Mouse (Mus musculus) MEL (cell line): ENCODE measurements at regions not wholly inside any gene's neighbourhood (a gene's known extent, or its start where the extent isn't known, plus 50 kb on each side); places are given as distances from the start of the nearest gene placed in this dataset.

ENCODE experiments used
- DNase-seq: peaks from one replicate; pipeline ENCODE4 v3.0.0; 2011; ENCODE audit warnings: low read depth, low spot score
- H3K27ac ChIP-seq: 2 replicates; pipeline ENCODE4 v1.5.1; 2012; ENCODE audit warnings: low read depth, mild to moderate bottlenecking, control low read depth, low read length, moderate library complexity; ENCODE audit not compliant: control insufficient read depth
- H3K27me3 ChIP-seq, 2 experiments: fragments of 150-350 bp in 1 of 2; sonication (generic) in 1 of 2; 2 replicates each; pipeline ENCODE4 v1.6.1; 2012; ENCODE audit warnings: low read length in 2 of 2, mild to moderate bottlenecking in 2 of 2, improper control_type of control experiment in 1 of 2, moderate library complexity in 1 of 2; ENCODE audit not compliant: insufficient read depth in 2 of 2, control insufficient read depth in 1 of 2
- H3K36me3 ChIP-seq, 2 experiments: 2 replicates each; pipeline ENCODE4 v1.6.1; 2012 to 2014; ENCODE audit warnings: low read length in 2 of 2, improper control_type of control experiment in 1 of 2, inconsistent platforms in 1 of 2, mild to moderate bottlenecking in 1 of 2; ENCODE audit not compliant: insufficient read depth in 2 of 2, control insufficient read depth in 1 of 2
- H3K4me1 ChIP-seq, 2 experiments: fragments of 150-350 bp in 1 of 2; sonication (generic) in 1 of 2; 2 replicates each; pipeline ENCODE4 v1.6.1; 2012; ENCODE audit warnings: low read length in 2 of 2, improper control_type of control experiment in 1 of 2, mild to moderate bottlenecking in 1 of 2; ENCODE audit not compliant: insufficient read depth in 2 of 2, control insufficient read depth in 1 of 2
- H3K4me3 ChIP-seq, 2 experiments: fragments of 150-350 bp in 1 of 2; sonication (generic) in 1 of 2; 2 replicates each; pipeline ENCODE4 v1.5.1; 2012; ENCODE audit warnings: low read depth in 2 of 2, low read length in 2 of 2, mild to moderate bottlenecking in 2 of 2, moderate library complexity in 2 of 2, control low read depth in 1 of 2, improper control_type of control experiment in 1 of 2; ENCODE audit not compliant: control insufficient read depth in 1 of 2, insufficient read depth in 1 of 2
- H3K79me2 ChIP-seq: 2 replicates; pipeline ENCODE4 v1.6.1; 2012; ENCODE audit warnings: mild to moderate bottlenecking, low read length, moderate library complexity; ENCODE audit not compliant: control insufficient read depth, poor library complexity, insufficient read depth
- H3K9ac ChIP-seq: 2 replicates; pipeline ENCODE4 v1.6.1; 2012; ENCODE audit warnings: low read depth, mild to moderate bottlenecking, control low read depth, low read length, moderate library complexity; ENCODE audit not compliant: control insufficient read depth, poor library complexity, severe bottlenecking
- H3K9me3 ChIP-seq: fragments of 150-350 bp; sonication (generic); replicated peaks from 2 replicates; pipeline ENCODE4 v1.6.1; 2012; ENCODE audit warnings: mild to moderate bottlenecking, low read length, improper control_type of control experiment, moderate library complexity; ENCODE audit not compliant: insufficient read depth
- CHD2 ChIP-seq: IDR thresholded peaks from 2 replicates; pipeline ENCODE4 v1.6.1; 2011; ENCODE audit warnings: low read length, improper control_type of control experiment
- E2F4 ChIP-seq: IDR thresholded peaks from 2 replicates; pipeline ENCODE4 v1.6.1; 2011; ENCODE audit warnings: low read depth, low read length, improper control_type of control experiment, borderline replicate concordance
- ELF1 ChIP-seq: IDR thresholded peaks from 2 replicates; pipeline ENCODE4 v1.6.1; 2014; ENCODE audit warnings: low read depth, mild to moderate bottlenecking, inconsistent platforms, low read length, improper control_type of control experiment, moderate library complexity
- EP300 ChIP-seq, 2 experiments: IDR thresholded peaks; 2 replicates each; pipeline ENCODE4 v1.6.1; 2011; ENCODE audit warnings: improper control_type of control experiment in 2 of 2, low read length in 2 of 2, low read depth in 1 of 2, mild to moderate bottlenecking in 1 of 2
- GATA1 ChIP-seq: IDR thresholded peaks from 2 replicates; pipeline ENCODE4 v1.6.1; 2011; ENCODE audit warnings: low read depth, low read length, improper control_type of control experiment
- HCFC1 ChIP-seq: IDR thresholded peaks from 2 replicates; pipeline ENCODE4 v1.6.1; 2012; ENCODE audit warnings: low read depth, mild to moderate bottlenecking, inconsistent platforms, low read length, improper control_type of control experiment, moderate library complexity
- JUND ChIP-seq: IDR thresholded peaks from 2 replicates; pipeline ENCODE4 v1.6.1; 2011; ENCODE audit warnings: low read depth, mild to moderate bottlenecking, improper control_type of control experiment, low read length
- KAT2A ChIP-seq: conservative IDR thresholded peaks from 2 replicates; pipeline ENCODE4 v1.6.1; 2012; ENCODE audit warnings: low read depth, low read length, improper control_type of control experiment, inconsistent platforms
- MAFK ChIP-seq: IDR thresholded peaks from 2 replicates; pipeline ENCODE4 v1.6.1; 2011; ENCODE audit warnings: low read depth, mild to moderate bottlenecking, low read length, improper control_type of control experiment, borderline replicate concordance
- MAX ChIP-seq: IDR thresholded peaks from 2 replicates; pipeline ENCODE4 v1.6.1; 2011; ENCODE audit warnings: low read length, improper control_type of control experiment
- MYC ChIP-seq: IDR thresholded peaks from 2 replicates; pipeline ENCODE4 v1.6.1; 2011; ENCODE audit warnings: low read depth, mild to moderate bottlenecking, low read length, improper control_type of control experiment, moderate library complexity
- NRF1 ChIP-seq: IDR thresholded peaks from 2 replicates; pipeline ENCODE4 v1.6.1; 2014; ENCODE audit warnings: low read depth, mild to moderate bottlenecking, inconsistent platforms, low read length, improper control_type of control experiment, moderate library complexity; ENCODE audit not compliant: poor library complexity, insufficient read depth, severe bottlenecking
- POLR2A ChIP-seq, 2 experiments: IDR thresholded peaks; 2 replicates each; pipeline ENCODE4 v1.6.1; 2011 to 2012; ENCODE audit warnings: low read length in 2 of 2, mild to moderate bottlenecking in 2 of 2, control low read depth in 1 of 2, improper control_type of control experiment in 1 of 2, low read depth in 1 of 2, moderate library complexity in 1 of 2; ENCODE audit not compliant: control insufficient read depth in 1 of 2, insufficient read depth in 1 of 2, poor library complexity in 1 of 2
- POLR2AphosphoS2 ChIP-seq: IDR thresholded peaks from 2 replicates; pipeline ENCODE4 v1.6.1; 2011; ENCODE audit warnings: low read length, improper control_type of control experiment
- RCOR1 ChIP-seq: IDR thresholded peaks from 2 replicates; pipeline ENCODE4 v1.6.1; 2012; ENCODE audit warnings: low read depth, mild to moderate bottlenecking, inconsistent platforms, low read length, improper control_type of control experiment
- TAL1 ChIP-seq: IDR thresholded peaks from 2 replicates; pipeline ENCODE4 v1.6.1; 2012; ENCODE audit warnings: mild to moderate bottlenecking, inconsistent platforms, low read length, moderate library complexity, mixed read lengths
- TBP ChIP-seq: IDR thresholded peaks from 2 replicates; pipeline ENCODE4 v1.8.0; 2011; ENCODE audit warnings: low read depth, low read length, improper control_type of control experiment
- TCF12 ChIP-seq: IDR thresholded peaks from 2 replicates; pipeline ENCODE4 v1.6.1; 2014; ENCODE audit warnings: low read depth, mild to moderate bottlenecking, inconsistent platforms, low read length, improper control_type of control experiment, moderate library complexity
- ZC3H11A ChIP-seq: IDR thresholded peaks from 2 replicates; pipeline ENCODE4 v1.6.1; 2012; ENCODE audit warnings: low read depth, mild to moderate bottlenecking, inconsistent platforms, low read length, improper control_type of control experiment
- ZMIZ1 ChIP-seq: IDR thresholded peaks from 2 replicates; pipeline ENCODE4 v1.6.1; 2012; ENCODE audit warnings: low read depth, mild to moderate bottlenecking, inconsistent platforms, low read length, improper control_type of control experiment, moderate library complexity

- H3K9me3 ChIP-seq = no peaks in the 10 kb centered on the region
- H3K36me3 ChIP-seq = no peaks in the 10 kb centered on the region
- no peak for DNase-seq
- H3K9ac ChIP-seq = no peak overlapping the region
- no peak overlapping the region for H3K27ac ChIP-seq
- no peaks in the 10 kb centered on the region for H3K4me1 ChIP-seq
- TF ChIP-seq E2F4 (no peak), EP300 (IDR thresholded peaks at IDR 0.05; ENCODE audit: low read depth in 1 of 2, low read length in 2 of 2) (no peak), POLR2AphosphoS2 (no peak), TCF12 (no peak), NRF1 (no peak), TBP (no peak), CHD2 (no peak), GATA1 (no peak), TAL1 (no peak)
- no peaks in the 10 kb centered on the region for H3K27me3 ChIP-seq
- no peaks in the 10 kb centered on the region for H3K79me2 ChIP-seq
- no peak overlapping the region for H3K4me3 ChIP-seq
These were observed 120.6 kb upstream of the Mrps10 start for GRCm38 (mm10) chr17:47248053-47248452.

- no peaks in the 10 kb centered on the region for H3K9me3 ChIP-seq
- H3K27me3 ChIP-seq = no peaks in the 10 kb centered on the region
- no peaks in the 10 kb centered on the region for H3K36me3 ChIP-seq
- no peaks in the 10 kb centered on the region for H3K4me1 ChIP-seq
- no peak for DNase-seq
- no peak overlapping the region for H3K27ac ChIP-seq
- H3K79me2 ChIP-seq = no peaks in the 10 kb centered on the region
- no peak overlapping the region for H3K4me3 ChIP-seq
- TF ChIP-seq MAFK = no peak
- TF ChIP-seq TBP = no peak
- no peak for TF ChIP-seq CHD2
- no peak for TF ChIP-seq POLR2AphosphoS2
- TF ChIP-seq KAT2A = no peak
- no peak for TF ChIP-seq JUND
- no peak for TF ChIP-seq ELF1
- no peak for TF ChIP-seq MAX
- TF ChIP-seq MYC = no peak
- TF ChIP-seq HCFC1 = no peak
- TF ChIP-seq POLR2A (IDR thresholded peaks at IDR 0.05; ENCODE audit: control insufficient read depth in 1 of 2, insufficient read depth in 1 of 2, low read depth in 1 of 2, low read length in 2 of 2, poor library complexity in 1 of 2) = no peak
- TF ChIP-seq E2F4 = no peak
- TF ChIP-seq RCOR1 = no peak
- no peak for TF ChIP-seq ZMIZ1
- TF ChIP-seq NRF1 = no peak
- no peak for TF ChIP-seq ZC3H11A
- TF ChIP-seq, all 39 proteins: peak for 0
- no peak overlapping the region for H3K9ac ChIP-seq
These were observed 121.2 kb upstream of the Mrps10 start for GRCm38 (mm10) chr17:47247516-47247915.
